Mouse (Mus musculus) E14TG2a.4 (cell line): ENCODE measurements around the gene Ube2q2.

ENCODE experiments used
- CTCF ChIP-seq: conservative IDR thresholded peaks from 2 replicates; pipeline ENCODE4 v1.5.1; 2014; ENCODE audit warnings: low read length
- POU5F1 ChIP-seq: IDR thresholded peaks from 2 replicates; pipeline ENCODE4 v1.6.1; 2014; ENCODE audit warnings: low read length, borderline replicate concordance

- TF ChIP-seq CTCF (no peak), POU5F1 (no peak)
Observed at GRCm38 (mm10) chr9:55215648-55216047, 67.0 kb downstream of the Ube2q2 start.
